Mouse (Mus musculus) heart, embryonic 12.5 days (tissue): ENCODE results near the gene Mtnr1a. TPM values are rescaled to one million over a fixed set of nuclear protein-coding genes. Genes with fewer than 3 reads are reported as not detected.

Source experiments
- ATAC-seq: fragments of 200-750 bp; cut with Nextera tagmentation; 2 replicates; pipeline ENCODE4 v1.8.0; 2017; ENCODE audit warnings: moderate TSS enrichment, moderate library complexity; ENCODE audit not compliant: insufficient number of reproducible peaks, low FRiP score
- H3K27ac ChIP-seq: fragments of 300-500 bp; sonication (generic); 2 replicates; pipeline ENCODE4 v1.5.1; 2016; ENCODE audit warnings: mild to moderate bottlenecking, moderate library complexity; ENCODE audit not compliant: poor library complexity, severe bottlenecking
- H3K27me3 ChIP-seq: fragments of 300-500 bp; sonication (generic); replicated peaks from 2 replicates; pipeline ENCODE4 v1.6.1; 2016; ENCODE audit warnings: mild to moderate bottlenecking, moderate library complexity
- H3K36me3 ChIP-seq: fragments of 300-500 bp; sonication (generic); 2 replicates; pipeline ENCODE4 v1.6.1; 2016; ENCODE audit warnings: mild to moderate bottlenecking, moderate library complexity
- H3K4me1 ChIP-seq: fragments of 300-500 bp; sonication (generic); replicated peaks from 2 replicates; pipeline ENCODE4 v1.6.1; 2016; ENCODE audit warnings: mild to moderate bottlenecking
- H3K4me2 ChIP-seq: fragments of 300-500 bp; sonication (generic); 2 replicates; pipeline ENCODE4 v1.6.1; 2016; ENCODE audit warnings: mild to moderate bottlenecking, moderate library complexity
- H3K4me3 ChIP-seq: fragments of 300-500 bp; sonication (generic); 2 replicates; pipeline ENCODE4 v1.5.1; 2016; ENCODE audit warnings: mild to moderate bottlenecking
- H3K9ac ChIP-seq: fragments of 300-500 bp; sonication (generic); 2 replicates; pipeline ENCODE4 v1.6.1; 2016; ENCODE audit warnings: mild to moderate bottlenecking, moderate library complexity
- H3K9me3 ChIP-seq: fragments of 300-500 bp; sonication (generic); replicated peaks from 2 replicates; pipeline ENCODE4 v1.6.1; 2016; ENCODE audit warnings: mild to moderate bottlenecking, moderate library complexity
- WGBS: fragments of 180-500 bp; shearing (Covaris S2); methylation state at CpG from one replicate; pipeline ENCODE4 v1.1.7; 2016; 5-methylcytosine and 5-hydroxymethylcytosine counted together
- polyA plus RNA-seq: library from polyadenylated mRNA; unstranded; fragments of >200 nt; fragmentation: Nextera tagmentation; extraction: Ambion mirVana; gene quantifications from 2 replicates; pipeline ENCODE4 v1.2.1, GENCODE M21; 2016

Mtnr1a gene
- polyA plus RNA-seq = not detected in 2 replicates

- H3K4me1 ChIP-seq = peaks cover 8% of the 10 kb centered on the region; the same call in 1 of the 2 replicates
- 9% methylated on average over 29 of the region's 29 CpGs for WGBS
- ATAC-seq = peak; percentile 78
- peak within 1 kb of the TSS; percentile 19; the same call in 1 of the 2 replicates for H3K9ac ChIP-seq
- H3K36me3 ChIP-seq = no peaks in the 10 kb centered on the region
- peak within 1 kb of the TSS; percentile 36 for H3K4me3 ChIP-seq
- peaks cover 11% of the 10 kb centered on the region for H3K27me3 ChIP-seq
- H3K4me2 ChIP-seq = peak within 1 kb of the TSS; percentile 72
- no peaks in the 10 kb centered on the region for H3K9me3 ChIP-seq
- H3K27ac ChIP-seq = no peak within 1 kb of the TSS
These were observed at the start of gene Mtnr1a for GRCm38 (mm10) chr8:45068759-45069386. Gene Mtnr1a (plus strand): TSS chr8:45069137.

GRCm38 (mm10) chr8:45019241-45019640 lies 49.7 kb upstream of the Mtnr1a start:
- Histone ChIP-seq H3K9ac (no peak overlapping the region), H3K36me3 (peaks cover 53% of the 10 kb centered on the region), H3K4me3 (no peak overlapping the region), H3K27ac (no peak overlapping the region), H3K9me3 (0 out of 2 replicates have a peak, but pooled peaks cover 3% of the 10 kb centered on the region), H3K4me1 (peaks cover 11% of the 10 kb centered on the region), H3K4me2 (no peak overlapping the region), H3K27me3 (no peaks in the 10 kb centered on the region)
- 69% methylated on average over 5 of the region's 5 CpGs for WGBS
- ATAC-seq = no peak

DNA sequence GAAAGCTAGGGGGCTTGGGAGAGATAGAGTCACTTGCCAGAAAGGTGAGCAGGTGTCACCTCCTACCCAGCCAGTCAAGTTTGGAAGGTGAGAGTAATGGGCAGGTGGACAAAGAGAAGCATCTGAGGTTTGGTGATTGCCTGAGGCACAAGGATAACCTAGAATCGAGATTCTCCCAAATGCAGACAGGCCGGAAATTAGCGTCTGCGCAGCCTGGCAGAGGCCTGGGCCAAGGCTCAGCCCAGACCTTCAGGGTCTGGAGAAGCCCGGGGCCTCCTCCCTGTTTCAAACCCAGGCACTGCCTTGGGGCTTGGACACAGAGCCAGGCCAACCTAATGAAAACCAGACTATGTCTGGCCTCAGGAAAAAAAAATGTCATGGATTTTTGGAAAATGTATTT lies 47.8 kb upstream of the Mtnr1a start:
- Histone ChIP-seq H3K9ac (no peak overlapping the region), H3K27me3 (no peaks in the 10 kb centered on the region), H3K4me1 (peaks cover 11% of the 10 kb centered on the region), H3K27ac (no peak overlapping the region), H3K36me3 (peaks cover 55% of the 10 kb centered on the region), H3K4me3 (no peak overlapping the region), H3K9me3 (0 out of 2 replicates have a peak, but pooled peaks cover 3% of the 10 kb centered on the region), H3K4me2 (no peak overlapping the region)
- 87% methylated on average over 5 of the region's 5 CpGs for WGBS
- no peak for ATAC-seq

DNA sequence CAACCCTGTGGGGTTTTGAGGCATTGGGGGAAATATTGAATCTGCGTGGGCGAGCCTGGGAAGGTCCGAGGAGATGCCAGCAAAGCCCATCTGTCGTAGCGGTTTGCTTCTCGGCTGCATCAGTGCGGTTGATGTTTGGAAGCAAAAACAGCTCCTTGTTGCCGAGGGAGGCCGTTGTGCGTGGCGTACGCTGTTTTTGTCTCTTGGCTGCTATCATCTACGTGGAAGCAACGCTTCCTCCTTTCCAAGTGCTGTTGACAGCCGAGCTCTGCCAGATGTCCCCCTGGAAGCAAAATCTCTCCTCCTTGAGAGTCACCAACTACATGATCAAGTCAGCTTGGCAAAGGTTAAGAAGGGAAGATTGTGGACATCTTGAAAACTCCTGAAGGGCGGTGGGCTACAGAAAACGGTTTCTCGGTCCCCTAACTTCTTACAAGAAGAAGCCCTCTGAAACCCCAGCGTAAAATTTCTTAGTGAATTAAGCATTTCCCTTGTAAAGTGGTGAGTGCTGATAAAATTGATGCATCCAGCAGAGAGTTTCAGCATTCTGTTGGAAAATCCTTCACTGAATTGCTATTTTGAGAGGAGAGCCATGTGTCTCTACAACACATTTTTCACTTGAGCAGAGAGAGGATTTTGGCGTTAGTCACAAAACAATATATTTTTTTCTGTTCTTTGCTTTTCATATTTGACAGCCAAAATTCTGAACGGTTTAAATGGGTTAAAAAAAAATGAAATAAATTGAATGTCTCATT lies 46.8 kb upstream of the Mtnr1a start:
- Histone ChIP-seq H3K9ac (no peak overlapping the region), H3K27ac (no peak overlapping the region), H3K9me3 (0 out of 2 replicates have a peak, but pooled peaks cover 3% of the 10 kb centered on the region), H3K4me3 (no peak overlapping the region), H3K4me1 (peaks cover 11% of the 10 kb centered on the region), H3K27me3 (no peaks in the 10 kb centered on the region), H3K36me3 (peaks cover 60% of the 10 kb centered on the region), H3K4me2 (no peak overlapping the region)
- ATAC-seq = no peak
- 60% methylated on average over 21 of the region's 21 CpGs for WGBS

GRCm38 (mm10) chr8:45028081-45028497 lies 40.8 kb upstream of the Mtnr1a start:
- no peak overlapping the region for H3K27ac ChIP-seq
- no peak for ATAC-seq
- no peak overlapping the region for H3K4me3 ChIP-seq
- no peaks in the 10 kb centered on the region for H3K27me3 ChIP-seq
- 0 out of 2 replicates have a peak, but pooled peaks cover 2% of the 10 kb centered on the region for H3K9me3 ChIP-seq
- H3K36me3 ChIP-seq = peaks cover 78% of the 10 kb centered on the region
- H3K9ac ChIP-seq = no peak overlapping the region
- no peak overlapping the region for H3K4me2 ChIP-seq
- no peaks in the 10 kb centered on the region for H3K4me1 ChIP-seq
- WGBS = 74% methylated on average over 6 of the region's 6 CpGs

GRCm38 (mm10) chr8:45038350-45038749 lies 30.6 kb upstream of the Mtnr1a start:
- WGBS = 75% methylated on average over 13 of the region's 15 CpGs
- H3K9me3 ChIP-seq = no peaks in the 10 kb centered on the region
- H3K4me1 ChIP-seq = no peaks in the 10 kb centered on the region
- no peaks in the 10 kb centered on the region for H3K27me3 ChIP-seq
- H3K4me2 ChIP-seq = no peak overlapping the region
- no peak overlapping the region for H3K4me3 ChIP-seq
- H3K36me3 ChIP-seq = peaks cover 95% of the 10 kb centered on the region
- no peak for ATAC-seq
- H3K9ac ChIP-seq = no peak overlapping the region
- no peak overlapping the region for H3K27ac ChIP-seq

DNA sequence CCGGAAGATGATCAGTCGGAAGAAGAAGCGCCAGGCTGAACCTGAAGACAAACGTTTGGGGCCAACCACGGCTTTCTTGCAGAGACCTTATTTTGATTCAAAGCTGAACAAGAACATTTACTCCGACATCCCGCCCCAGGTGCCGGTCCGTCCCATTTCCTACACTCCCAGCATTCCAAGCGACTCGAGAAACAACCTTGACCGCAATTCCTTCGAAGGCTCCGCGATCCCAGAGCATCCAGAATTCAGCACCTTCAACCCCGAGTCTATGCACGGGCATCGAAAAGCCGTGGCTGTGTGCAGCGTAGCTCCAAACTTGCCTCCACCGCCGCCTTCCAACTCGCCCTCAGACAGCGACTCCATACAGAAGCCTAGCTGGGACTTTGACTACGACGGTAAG lies 24.8 kb upstream of the Mtnr1a start:
- H3K27ac ChIP-seq = no peak overlapping the region
- no peak overlapping the region for H3K9ac ChIP-seq
- H3K36me3 ChIP-seq = peaks cover 80% of the 10 kb centered on the region
- ATAC-seq = no peak
- no peak overlapping the region for H3K4me2 ChIP-seq
- no peak overlapping the region for H3K4me3 ChIP-seq
- H3K9me3 ChIP-seq = no peaks in the 10 kb centered on the region
- no peaks in the 10 kb centered on the region for H3K27me3 ChIP-seq
- H3K4me1 ChIP-seq = 0 out of 2 replicates have a peak, but pooled peaks cover 4% of the 10 kb centered on the region
- 93% methylated on average over 26 of the region's 26 CpGs for WGBS

DNA sequence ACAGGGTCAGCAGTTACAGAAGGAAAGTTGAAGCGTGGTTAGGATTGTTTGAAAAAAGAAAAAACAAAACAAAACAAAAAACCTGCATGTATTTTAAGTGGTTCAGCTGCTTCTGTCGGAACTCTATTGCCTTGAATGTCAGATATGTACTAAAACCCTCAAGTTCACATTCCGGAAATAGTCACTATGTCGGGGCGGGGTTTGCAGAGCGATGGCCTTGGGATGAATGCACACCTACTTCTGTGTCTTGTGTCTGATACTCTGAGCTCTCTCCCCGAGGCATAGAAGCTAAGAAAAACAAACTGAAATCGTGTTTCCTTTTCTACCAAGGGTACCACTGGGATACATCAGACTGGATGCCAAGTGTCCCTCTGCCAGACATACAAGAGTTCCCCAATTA lies 18.5 kb upstream of the Mtnr1a start:
- no peak for ATAC-seq

DNA sequence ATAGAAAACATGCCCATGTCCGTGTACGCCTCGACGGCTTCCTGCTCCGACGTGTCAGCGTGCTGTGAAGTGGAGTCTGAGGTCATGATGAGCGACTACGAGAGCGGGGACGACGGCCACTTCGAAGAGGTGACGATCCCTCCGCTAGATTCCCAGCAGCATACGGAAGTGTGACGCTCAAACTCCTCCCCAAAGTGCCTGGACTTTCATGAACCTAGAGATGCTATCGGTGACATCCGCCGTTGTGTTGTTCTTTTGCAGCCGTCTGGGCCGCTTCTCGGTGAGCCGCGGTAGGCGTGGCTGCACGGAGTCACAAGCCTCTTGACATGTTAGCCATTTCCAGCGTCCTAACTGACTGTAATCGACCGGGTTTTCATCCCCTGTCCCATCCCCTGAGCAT lies 17.7 kb upstream of the Mtnr1a start:
- 0 out of 2 replicates have a peak, but pooled peaks cover 5% of the 10 kb centered on the region for H3K9me3 ChIP-seq
- peaks cover 77% of the 10 kb centered on the region for H3K36me3 ChIP-seq
- no peak for ATAC-seq
- 91% methylated on average over 30 of the region's 30 CpGs for WGBS
- no peak overlapping the region for H3K4me3 ChIP-seq
- H3K27me3 ChIP-seq = no peaks in the 10 kb centered on the region
- H3K4me2 ChIP-seq = no peak overlapping the region
- no peak overlapping the region for H3K27ac ChIP-seq
- H3K9ac ChIP-seq = no peak overlapping the region
- H3K4me1 ChIP-seq = 0 out of 2 replicates have a peak, but pooled peaks cover 4% of the 10 kb centered on the region

More for the DNA sequence above, 18.5 kb upstream of the Mtnr1a start:
- Histone ChIP-seq H3K4me2 (no peak overlapping the region), H3K27me3 (no peaks in the 10 kb centered on the region), H3K9me3 (0 out of 2 replicates have a peak, but pooled peaks cover 2% of the 10 kb centered on the region), H3K9ac (no peak overlapping the region), H3K27ac (no peak overlapping the region), H3K4me1 (0 out of 2 replicates have a peak, but pooled peaks cover 4% of the 10 kb centered on the region), H3K36me3 (peaks cover 74% of the 10 kb centered on the region), H3K4me3 (no peak overlapping the region)
- 74% methylated on average over 8 of the region's 8 CpGs for WGBS

DNA sequence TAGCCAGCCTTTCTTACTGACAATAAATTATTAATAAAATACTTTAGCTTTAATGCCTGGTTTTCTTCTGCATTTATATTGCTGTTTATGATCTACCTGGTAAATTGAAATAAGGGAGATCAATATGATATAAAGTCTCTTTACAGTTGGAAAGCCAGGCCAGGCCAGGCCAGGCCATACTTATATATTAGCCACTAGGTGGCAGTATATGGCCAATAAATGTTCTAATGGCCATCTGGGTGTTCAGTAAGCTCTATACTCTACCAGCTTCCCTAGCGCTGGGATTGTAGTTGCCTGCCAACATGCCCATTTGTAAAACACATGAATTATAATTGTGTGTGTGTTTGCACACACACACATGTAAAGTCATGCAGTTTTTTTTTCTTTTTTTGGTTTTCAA lies 16.7 kb upstream of the Mtnr1a start:
- WGBS = 80% methylated on average over 1 of the region's 1 CpGs
- 0 out of 2 replicates have a peak, but pooled peaks have one; percentile 55 for ATAC-seq
- H3K36me3 ChIP-seq = peaks cover 69% of the 10 kb centered on the region

DNA sequence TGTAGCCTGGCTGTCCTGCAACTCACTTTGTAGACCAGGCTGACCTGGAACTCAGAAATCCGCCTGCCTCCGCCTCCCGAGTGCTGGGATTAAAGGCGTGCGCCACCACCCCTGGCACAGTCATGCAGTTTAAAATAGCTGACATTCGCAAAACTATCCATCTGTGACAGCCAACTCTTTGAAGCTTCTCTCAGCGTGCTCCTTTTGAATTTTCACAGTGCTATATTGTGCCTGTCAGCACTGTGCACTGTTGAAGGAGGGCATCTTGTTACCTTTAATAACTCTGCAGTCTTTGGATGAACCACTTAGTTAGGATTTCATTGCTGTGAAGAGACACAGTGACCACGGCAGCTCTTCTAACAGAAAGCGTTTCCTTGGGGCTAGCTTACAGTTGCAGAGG lies 16.3 kb upstream of the Mtnr1a start:
- 0 out of 2 replicates have a peak, but pooled peaks cover 5% of the 10 kb centered on the region for H3K9me3 ChIP-seq
- H3K4me1 ChIP-seq = no peaks in the 10 kb centered on the region
- H3K9ac ChIP-seq = no peak overlapping the region
- no peak overlapping the region for H3K4me2 ChIP-seq
- 75% methylated on average over 9 of the region's 9 CpGs for WGBS
- no peak overlapping the region for H3K27ac ChIP-seq
- peaks cover 66% of the 10 kb centered on the region for H3K36me3 ChIP-seq
- H3K27me3 ChIP-seq = no peaks in the 10 kb centered on the region
- ATAC-seq = no peak
- no peak overlapping the region for H3K4me3 ChIP-seq

More for the DNA sequence above, 16.7 kb upstream of the Mtnr1a start:
- no peaks in the 10 kb centered on the region for H3K4me1 ChIP-seq
- no peak overlapping the region for H3K27ac ChIP-seq
- no peak overlapping the region for H3K4me3 ChIP-seq
- no peaks in the 10 kb centered on the region for H3K27me3 ChIP-seq
- H3K4me2 ChIP-seq = no peak overlapping the region
- 0 out of 2 replicates have a peak, but pooled peaks cover 5% of the 10 kb centered on the region for H3K9me3 ChIP-seq
- H3K9ac ChIP-seq = no peak overlapping the region
